Mouse (Mus musculus): Measurements from ENCODE around the gene Dand5. TPM values are rescaled to one million over a fixed set of nuclear protein-coding genes. Genes with fewer than 3 reads are reported as not detected.
A peak's percentile ranks its signal among the peaks of the same experiment; 100 is the strongest.

Gene Dand5
- polyA plus RNA-seq, 1 experiment from 2014 or later = 4.7 TPM

- WGBS = 20% methylated on average over 12 of the region's 12 CpGs
- Histone ChIP-seq H3K36me3 (ENCODE audit: control insufficient read depth, insufficient read depth, low read length) (peaks cover 28% of the 10 kb centered on the region), H3K4me1 (ENCODE audit: control insufficient read depth, insufficient read depth, low read length) (peaks cover 19% of the 10 kb centered on the region), H3K4me2 (ENCODE audit: low read depth) (peak overlapping the region; percentile 85), H3K9me3 (ENCODE audit: control insufficient read depth, low read length) (no peaks in the 10 kb centered on the region), H3K9ac (ENCODE audit: low read length) (peak overlapping the region; percentile 96), H3K27ac (ENCODE audit: low read depth, low read length) (0 out of 2 replicates have a peak overlapping the region, but pooled peaks have one; percentile 29), H3K4me3 (ENCODE audit: low read depth, low read length) (peak overlapping the region; percentile 92), H3K27me3 (ENCODE audit: control insufficient read depth, insufficient read depth, low read length) (no peaks in the 10 kb centered on the region)
- peak; percentile 48 for DNase-seq (ENCODE audit: low spot score)
- no peak for ATAC-seq (ENCODE audit: insufficient read depth, low FRiP score, low TSS enrichment)
These were observed 22.9 kb upstream of the Dand5 start for GRCm38 (mm10) chr8:84845355-84846093.

- DNase-seq (ENCODE audit: low spot score) = no peak
- Histone ChIP-seq H3K4me2 (ENCODE audit: low read depth) (peak overlapping the region; percentile 85), H3K27me3 (ENCODE audit: control insufficient read depth, insufficient read depth, low read length) (no peaks in the 10 kb centered on the region), H3K4me1 (ENCODE audit: control insufficient read depth, insufficient read depth, low read length) (peaks cover 19% of the 10 kb centered on the region), H3K9me3 (ENCODE audit: control insufficient read depth, low read length) (no peaks in the 10 kb centered on the region), H3K36me3 (ENCODE audit: control insufficient read depth, insufficient read depth, low read length) (peaks cover 28% of the 10 kb centered on the region), H3K4me3 (ENCODE audit: low read depth, low read length) (peak overlapping the region; percentile 92), H3K9ac (ENCODE audit: low read length) (no peak overlapping the region), H3K27ac (ENCODE audit: low read depth, low read length) (no peak overlapping the region)
- 92% methylated on average over 9 of the region's 9 CpGs for WGBS
- ATAC-seq (ENCODE audit: insufficient read depth, low FRiP score, low TSS enrichment) = no peak
These were observed 21.9 kb upstream of the Dand5 start for GRCm38 (mm10) chr8:84844397-84845070.

GRCm38 (mm10) chr8:84841514-84841913 lies 18.9 kb upstream of the Dand5 start:
- Histone ChIP-seq H3K27ac (ENCODE audit: low read depth, low read length) (no peak overlapping the region), H3K4me1 (ENCODE audit: control insufficient read depth, insufficient read depth, low read length) (peaks cover 19% of the 10 kb centered on the region; the same call in 1 of the 2 replicates), H3K27me3 (ENCODE audit: control insufficient read depth, insufficient read depth, low read length) (no peaks in the 10 kb centered on the region), H3K36me3 (ENCODE audit: control insufficient read depth, insufficient read depth, low read length) (peaks cover 34% of the 10 kb centered on the region), H3K9me3 (ENCODE audit: control insufficient read depth, low read length) (no peaks in the 10 kb centered on the region), H3K9ac (ENCODE audit: low read length) (no peak overlapping the region), H3K4me2 (ENCODE audit: low read depth) (no peak overlapping the region), H3K4me3 (ENCODE audit: low read depth, low read length) (no peak overlapping the region)
- ATAC-seq (ENCODE audit: insufficient read depth, low FRiP score, low TSS enrichment) (no peak), DNase-seq (ENCODE audit: low spot score) (no peak)
- 82% methylated on average over 1 of the region's 1 CpGs for WGBS

GRCm38 (mm10) chr8:84840248-84840999 lies 17.8 kb upstream of the Dand5 start, which contains the start of gene Rad23a:
TSS of gene Rad23a (minus strand) at chr8:84840665.
- Histone ChIP-seq H3K4me1 (ENCODE audit: control insufficient read depth, insufficient read depth, low read length) (peaks cover 19% of the 10 kb centered on the region; the same call in 1 of the 2 replicates), H3K4me3 (ENCODE audit: low read depth, low read length) (peak within 1 kb of the TSS; percentile 92), H3K27me3 (ENCODE audit: control insufficient read depth, insufficient read depth, low read length) (no peaks in the 10 kb centered on the region), H3K27ac (ENCODE audit: low read depth, low read length) (peak within 1 kb of the TSS; percentile 87), H3K9ac (ENCODE audit: low read length) (peak within 1 kb of the TSS; percentile 90), H3K9me3 (ENCODE audit: control insufficient read depth, low read length) (no peaks in the 10 kb centered on the region), H3K36me3 (ENCODE audit: control insufficient read depth, insufficient read depth, low read length) (peaks cover 34% of the 10 kb centered on the region), H3K4me2 (ENCODE audit: low read depth) (peak within 1 kb of the TSS; percentile 58)
- WGBS = under 1% methylated on average over 46 of the region's 55 CpGs
- peak; percentile 93 for DNase-seq (ENCODE audit: low spot score)
- peak; percentile 92 for ATAC-seq (ENCODE audit: insufficient read depth, low FRiP score, low TSS enrichment)

GRCm38 (mm10) chr8:84839875-84840247 lies 17.2 kb upstream of the Dand5 start:
- ATAC-seq (ENCODE audit: insufficient read depth, low FRiP score, low TSS enrichment) (no peak), DNase-seq (ENCODE audit: low spot score) (no peak)
- peaks cover 13% of the 10 kb centered on the region; the same call in 1 of the 2 replicates for H3K4me1 ChIP-seq (ENCODE audit: control insufficient read depth, insufficient read depth, low read length)
- no peaks in the 10 kb centered on the region for H3K9me3 ChIP-seq (ENCODE audit: control insufficient read depth, low read length)
- no peaks in the 10 kb centered on the region for H3K27me3 ChIP-seq (ENCODE audit: control insufficient read depth, insufficient read depth, low read length)
- 6% methylated on average over 7 of the region's 7 CpGs for WGBS
- H3K4me2 ChIP-seq (ENCODE audit: low read depth) = peak overlapping the region; percentile 58
- peak overlapping the region; percentile 92 for H3K4me3 ChIP-seq (ENCODE audit: low read depth, low read length)
- peak overlapping the region; percentile 87 for H3K27ac ChIP-seq (ENCODE audit: low read depth, low read length)
- peaks cover 36% of the 10 kb centered on the region for H3K36me3 ChIP-seq (ENCODE audit: control insufficient read depth, insufficient read depth, low read length)
- H3K9ac ChIP-seq (ENCODE audit: low read length) = peak overlapping the region; percentile 90

GRCm38 (mm10) chr8:84839411-84839810 lies 16.8 kb upstream of the Dand5 start:
- H3K9me3 ChIP-seq (ENCODE audit: control insufficient read depth, low read length) = no peaks in the 10 kb centered on the region
- no peak overlapping the region; the same call in 1 of the 2 replicates for H3K9ac ChIP-seq (ENCODE audit: low read length)
- WGBS = 94% methylated on average over 2 of the region's 2 CpGs
- H3K36me3 ChIP-seq (ENCODE audit: control insufficient read depth, insufficient read depth, low read length) = peaks cover 32% of the 10 kb centered on the region
- H3K4me2 ChIP-seq (ENCODE audit: low read depth) = peak overlapping the region; percentile 58
- H3K27ac ChIP-seq (ENCODE audit: low read depth, low read length) = no peak overlapping the region
- H3K4me3 ChIP-seq (ENCODE audit: low read depth, low read length) = peak overlapping the region; percentile 92
- DNase-seq (ENCODE audit: low spot score) (no peak), ATAC-seq (ENCODE audit: insufficient read depth, low FRiP score, low TSS enrichment) (no peak)
- H3K27me3 ChIP-seq (ENCODE audit: control insufficient read depth, insufficient read depth, low read length) = no peaks in the 10 kb centered on the region
- peaks cover 9% of the 10 kb centered on the region; the same call in 1 of the 2 replicates for H3K4me1 ChIP-seq (ENCODE audit: control insufficient read depth, insufficient read depth, low read length)

GRCm38 (mm10) chr8:84838513-84838912 lies 15.9 kb upstream of the Dand5 start:
- no peak overlapping the region for H3K4me3 ChIP-seq (ENCODE audit: low read depth, low read length)
- no peak overlapping the region for H3K4me2 ChIP-seq (ENCODE audit: low read depth)
- H3K27me3 ChIP-seq (ENCODE audit: control insufficient read depth, insufficient read depth, low read length) = no peaks in the 10 kb centered on the region
- ATAC-seq (ENCODE audit: insufficient read depth, low FRiP score, low TSS enrichment) (no peak), DNase-seq (ENCODE audit: low spot score) (no peak)
- no peak overlapping the region for H3K9ac ChIP-seq (ENCODE audit: low read length)
- peaks cover 7% of the 10 kb centered on the region; the same call in 1 of the 2 replicates for H3K4me1 ChIP-seq (ENCODE audit: control insufficient read depth, insufficient read depth, low read length)
- H3K36me3 ChIP-seq (ENCODE audit: control insufficient read depth, insufficient read depth, low read length) = peaks cover 23% of the 10 kb centered on the region
- H3K9me3 ChIP-seq (ENCODE audit: control insufficient read depth, low read length) = no peaks in the 10 kb centered on the region
- no peak overlapping the region for H3K27ac ChIP-seq (ENCODE audit: low read depth, low read length)
- WGBS = 87% methylated on average over 5 of the region's 5 CpGs

GRCm38 (mm10) chr8:84837912-84838470 lies 15.4 kb upstream of the Dand5 start:
- H3K36me3 ChIP-seq (ENCODE audit: control insufficient read depth, insufficient read depth, low read length) = peaks cover 21% of the 10 kb centered on the region
- no peaks in the 10 kb centered on the region for H3K9me3 ChIP-seq (ENCODE audit: control insufficient read depth, low read length)
- H3K4me1 ChIP-seq (ENCODE audit: control insufficient read depth, insufficient read depth, low read length) = peaks cover 12% of the 10 kb centered on the region
- 66% methylated on average over 15 of the region's 15 CpGs for WGBS
- no peak overlapping the region for H3K9ac ChIP-seq (ENCODE audit: low read length)
- DNase-seq (ENCODE audit: low spot score) (no peak), ATAC-seq (ENCODE audit: insufficient read depth, low FRiP score, low TSS enrichment) (no peak)
- no peak overlapping the region for H3K4me2 ChIP-seq (ENCODE audit: low read depth)
- H3K27me3 ChIP-seq (ENCODE audit: control insufficient read depth, insufficient read depth, low read length) = no peaks in the 10 kb centered on the region
- H3K27ac ChIP-seq (ENCODE audit: low read depth, low read length) = no peak overlapping the region
- no peak overlapping the region for H3K4me3 ChIP-seq (ENCODE audit: low read depth, low read length)

Measured in neural tube, embryonic 11.5 days (tissue).